Mouse (Mus musculus) ES-E14 (cell line): Measurements from ENCODE around the gene Fam222b. TPM values are rescaled to one million over a fixed set of nuclear protein-coding genes. Genes with fewer than 3 reads are reported as not detected.

Experiments used
- DNase-seq: peaks from one replicate; pipeline ENCODE4 v3.0.0-alpha.2; 2013; ENCODE audit warnings: low read depth, low spot score
- H3K27ac ChIP-seq: 2 replicates; pipeline ENCODE4 v1.5.1; 2012; ENCODE audit warnings: low read depth, mild to moderate bottlenecking, low read length, moderate library complexity, mixed read lengths; ENCODE audit not compliant: poor library complexity, insufficient read depth, severe bottlenecking
- H3K36me3 ChIP-seq: 2 replicates; pipeline ENCODE4 v1.6.1; 2012; ENCODE audit warnings: mild to moderate bottlenecking, low read length, moderate library complexity, mixed read lengths; ENCODE audit not compliant: control insufficient read depth, poor library complexity, insufficient read depth, severe bottlenecking
- H3K4me1 ChIP-seq, 2 experiments: fragments of 150-350 bp in 1 of 2; sonication (generic) in 1 of 2; 2 replicates each; pipeline ENCODE4 v1.6.1; 2012; ENCODE audit warnings: low read length in 2 of 2, mild to moderate bottlenecking in 1 of 2, mixed read lengths in 1 of 2; ENCODE audit not compliant: control insufficient read depth in 2 of 2, insufficient read depth in 2 of 2, poor library complexity in 1 of 2
- H3K4me3 ChIP-seq, 2 experiments: fragments of 150-350 bp in 1 of 2; sonication (generic) in 1 of 2; 2 replicates each; pipeline ENCODE4 v1.5.1; 2012; ENCODE audit warnings: low read length in 2 of 2, low read depth in 1 of 2, mild to moderate bottlenecking in 1 of 2, mixed read lengths in 1 of 2; ENCODE audit not compliant: insufficient read depth in 1 of 2, poor library complexity in 1 of 2, severe bottlenecking in 1 of 2
- H3K9ac ChIP-seq: 2 replicates; pipeline ENCODE4 v1.6.1; 2012; ENCODE audit warnings: low read depth, mild to moderate bottlenecking, low read length, mixed read lengths; ENCODE audit not compliant: poor library complexity, insufficient read depth, severe bottlenecking
- H3K9me3 ChIP-seq: fragments of 150-350 bp; sonication (generic); 2 replicates; pipeline ENCODE4 v1.6.1; 2012; ENCODE audit warnings: low read depth, mild to moderate bottlenecking, low read length; ENCODE audit not compliant: control insufficient read depth, insufficient read depth
- CHD2 ChIP-seq: IDR thresholded peaks from 2 replicates; pipeline ENCODE4 v1.6.1; 2014; ENCODE audit warnings: mild to moderate bottlenecking, low read depth, low read length, inconsistent platforms
- HCFC1 ChIP-seq: IDR thresholded peaks from 2 replicates; pipeline ENCODE4 v1.6.1; 2012; ENCODE audit warnings: low read length, inconsistent platforms, borderline replicate concordance; ENCODE audit not compliant: insufficient read depth
- MAFK ChIP-seq: IDR thresholded peaks from 2 replicates; pipeline ENCODE4 v1.6.1; 2014; ENCODE audit warnings: mild to moderate bottlenecking, low read depth, low read length, inconsistent platforms; ENCODE audit not compliant: insufficient read depth
- ZC3H11A ChIP-seq: IDR thresholded peaks from 2 replicates; pipeline ENCODE4 v1.6.1; 2012; ENCODE audit warnings: low read depth, mild to moderate bottlenecking, inconsistent platforms, low read length, borderline replicate concordance
- ZNF384 ChIP-seq: IDR thresholded peaks from 2 replicates; pipeline ENCODE4 v1.6.1; 2012; ENCODE audit warnings: low read depth, low read length, inconsistent platforms
- in situ Hi-C, 2 experiments: fragments of 600-800 bp; cut with MboI; formaldehyde crosslinking; loops; one replicate each; pipeline ENCODE4 v1.15.1; 2025; ENCODE audit warnings: low sequenced_read_pairs in 2 of 2, inconsistent platforms in 1 of 2; ENCODE audit not compliant: unreplicated experiment in 2 of 2
- total RNA-seq: library from RNA; depleted of rRNA; stranded (reverse); fragments of 300-350 nt; gene quantifications from 2 replicates; pipeline ENCODE4 v1.2.3, GENCODE M21; 2012

The Fam222b gene
- total RNA-seq, 1 experiment = 11.7 TPM

DNA sequence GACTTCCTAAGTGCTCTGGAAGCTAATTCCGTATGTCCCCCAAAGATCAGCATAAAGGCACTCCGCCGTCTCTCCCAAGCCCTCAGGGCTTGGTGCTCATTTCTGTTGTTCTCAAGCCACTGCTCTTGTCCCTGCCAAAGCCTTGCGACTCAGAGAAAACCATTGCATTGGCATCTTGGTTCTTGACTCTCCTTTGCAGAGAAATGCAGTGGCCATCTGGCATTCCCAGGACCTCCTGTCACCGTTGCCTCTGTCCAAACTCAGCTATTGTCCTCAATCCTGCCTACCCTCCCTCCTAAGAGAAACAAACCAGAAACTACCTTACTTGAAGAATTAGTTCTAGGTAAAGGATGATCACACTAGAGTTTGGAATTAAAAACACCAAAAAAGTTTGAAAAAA lies 61.2 kb downstream of the Fam222b start:
- no peak for DNase-seq
- Histone ChIP-seq H3K36me3 (peaks cover 46% of the 10 kb centered on the region), H3K4me1 (peaks cover 0 to 21% of the 10 kb centered on the region in 2 experiments; a peak in 2 of 4 replicates), H3K27ac (no peak overlapping the region), H3K9ac (no peak overlapping the region), H3K9me3 (no peaks in the 10 kb centered on the region), H3K4me3 (no peak overlapping the region)
- TF ChIP-seq HCFC1 (no peak), MAFK (no peak), CHD2 (no peak), ZNF384 (no peak), ZC3H11A (no peak)
- in situ Hi-C loops = no loop called here

DNA sequence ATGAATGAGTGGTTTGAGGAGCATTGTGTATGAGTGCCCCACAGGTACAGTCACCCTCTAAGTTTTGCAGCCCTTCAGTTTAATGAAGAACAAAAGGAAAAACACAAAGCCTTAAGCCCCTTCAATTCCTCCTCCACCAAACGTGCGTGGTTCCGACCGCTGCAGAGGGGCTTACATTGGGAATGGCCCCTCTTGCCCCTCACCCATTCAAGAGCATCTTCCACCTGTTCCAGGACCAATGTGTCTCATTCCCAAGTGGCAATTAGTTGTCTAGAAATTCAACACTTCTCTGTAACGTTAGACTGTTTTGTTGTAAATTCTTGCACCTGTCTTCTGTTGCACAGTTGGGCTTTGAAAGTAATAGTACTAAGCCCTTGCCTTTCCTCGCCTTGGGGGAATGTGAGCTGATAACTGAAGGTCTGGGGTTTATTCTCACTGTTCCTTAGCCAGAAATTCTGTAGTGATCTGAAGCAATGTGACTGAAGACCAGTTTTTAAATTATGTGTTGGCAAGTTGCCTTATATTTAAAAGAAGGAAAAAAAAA lies 61.8 kb downstream of the Fam222b start:
- in situ Hi-C loops = no loop called here
- no peak overlapping the region for H3K9ac ChIP-seq
- no peaks in the 10 kb centered on the region for H3K9me3 ChIP-seq
- DNase-seq = no peak
- H3K4me1 ChIP-seq = peaks cover 0 to 24% of the 10 kb centered on the region in 2 experiments; a peak in 2 of 4 replicates
- H3K4me3 ChIP-seq = no peak overlapping the region
- H3K36me3 ChIP-seq = peaks cover 51% of the 10 kb centered on the region
- H3K27ac ChIP-seq = no peak overlapping the region
- no peak for TF ChIP-seq ZC3H11A

- peak; percentile 71; the same call in 1 of the 2 replicates for TF ChIP-seq ZC3H11A
- peak; percentile 60; the same call in 1 of the 2 replicates for TF ChIP-seq ZNF384
- no peak for TF ChIP-seq HCFC1
- Histone ChIP-seq H3K27ac (no peak overlapping the region), H3K9ac (no peak overlapping the region), H3K9me3 (no peaks in the 10 kb centered on the region), H3K4me3 (no peak overlapping the region), H3K36me3 (peaks cover 64% of the 10 kb centered on the region), H3K4me1 (peaks cover 0 to 36% of the 10 kb centered on the region in 2 experiments; a peak in 1 of 4 replicates)
- no peak for DNase-seq
- in situ Hi-C loops = no loop called here
These were observed 64.6 kb downstream of the Fam222b start for GRCm38 (mm10) chr11:78159096-78159495.

- TF ChIP-seq ZNF384 (no peak), ZC3H11A (no peak), HCFC1 (no peak), MAFK (no peak), CHD2 (no peak)
- peaks cover 60% of the 10 kb centered on the region for H3K36me3 ChIP-seq
- H3K9ac ChIP-seq = no peak overlapping the region
- peaks cover 0 to 34% of the 10 kb centered on the region in 2 experiments; a peak in 1 of 4 replicates for H3K4me1 ChIP-seq
- H3K4me3 ChIP-seq = no peak overlapping the region
- in situ Hi-C loops = no loop called here
- H3K9me3 ChIP-seq = no peaks in the 10 kb centered on the region
- no peak for DNase-seq
- H3K27ac ChIP-seq = no peak overlapping the region
These were observed 65.1 kb downstream of the Fam222b start for GRCm38 (mm10) chr11:78159557-78159956.

DNA sequence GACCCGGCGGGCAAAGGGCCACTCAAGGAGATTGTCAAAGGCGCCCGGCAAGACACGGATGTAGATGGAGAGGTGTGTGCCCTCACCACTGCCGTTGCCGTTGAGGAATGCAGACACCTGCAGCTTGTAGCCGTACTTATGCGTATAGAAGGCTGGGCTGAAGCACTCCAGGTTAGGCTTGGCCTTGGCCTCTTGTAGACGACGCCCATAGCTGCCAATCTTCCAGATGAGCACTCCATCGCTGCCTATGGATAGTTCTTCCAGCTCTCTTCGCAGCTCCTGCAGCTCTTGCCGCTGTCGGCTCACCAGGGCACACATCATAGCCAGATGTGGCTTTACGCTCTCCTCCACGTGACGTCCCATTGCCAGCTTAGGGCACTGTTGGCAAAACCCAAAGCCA lies 65.7 kb downstream of the Fam222b start:
- peaks cover 0 to 33% of the 10 kb centered on the region in 2 experiments; a peak in 1 of 4 replicates for H3K4me1 ChIP-seq
- TF ChIP-seq CHD2 (no peak), MAFK (no peak), ZNF384 (no peak), HCFC1 (no peak), ZC3H11A (no peak)
- DNase-seq = no peak
- peaks cover 54% of the 10 kb centered on the region for H3K36me3 ChIP-seq
- H3K9me3 ChIP-seq = no peaks in the 10 kb centered on the region
- H3K9ac ChIP-seq = 0 out of 2 replicates have a peak overlapping the region, but pooled peaks have one; percentile 0
- H3K27ac ChIP-seq = no peak overlapping the region
- in situ Hi-C loops = no loop called here
- H3K4me3 ChIP-seq = 0 out of 4 replicates have a peak overlapping the region, but pooled peaks of 1 of the 2 experiments have one; percentile 8
